Mouse (Mus musculus): ENCODE results near the gene Upk1b. TPM values are rescaled to one million over a fixed set of nuclear protein-coding genes. Genes with fewer than 3 reads are reported as not detected.

Upk1b gene
- total RNA-seq, 2 experiments from 2014 or later = 2.5 to 6.2 TPM

Other genes with a start within 250 kb of the Upk1b start
- gene Tmem39a, start 241.6 kb downstream of the Upk1b start, total RNA-seq (2021) = 10 to 100 TPM; 19.1 to 23.9 TPM
- 10 to 100 TPM; 39.6 to 40.8 TPM for gene Arhgap31, start 87.1 kb downstream of the Upk1b start, total RNA-seq (2021)
- 10 to 100 TPM; 10.3 to 16.1 TPM for gene B4galt4, start 58.1 kb downstream of the Upk1b start, total RNA-seq (2021)
- gene 4930435E12Rik, start 28.4 kb upstream of the Upk1b start, total RNA-seq (2021) = not detected
- under 1 TPM; 0.37 to 0.51 TPM for gene Igsf11, start 92.3 kb upstream of the Upk1b start, total RNA-seq (2021)